Comparison of ENCODE assay signal across 22 mouse cellular contexts in genomic region chr6:118722336-118722735, GRCm38 (mm10).
"Had no signal": no experiment of that assay in that cellular context is flagged by ENCODE, and none has a peak within 500 bp of the region (broad histone marks: within the 10 kb centered on the region; RNA-seq: fewer than 3 reads in every experiment).

No protein-coding gene starts in this region.

- ATAC-seq: hindbrain, postnatal 0 days; intestine, embryonic 16.5 days; liver, embryonic 12.5 days had no signal

- H3K9me3 ChIP-seq: heart, embryonic 10.5 days; heart, embryonic 12.5 days; hindbrain, embryonic 10.5 days; hindbrain, embryonic 12.5 days; hindbrain, embryonic 15.5 days; limb, embryonic 13.5 days; limb, embryonic 15.5 days; liver, embryonic 12.5 days had no signal

- H3K4me2 ChIP-seq: heart, embryonic 12.5 days; hindbrain, embryonic 12.5 days; hindbrain, embryonic 15.5 days; limb, embryonic 13.5 days; limb, embryonic 15.5 days; liver, embryonic 12.5 days had no signal

- DNase-seq: gastrocnemius, adult 2 months; gastrocnemius, postnatal 10 days; gastrocnemius, postnatal 25 days; heart, adult 18-20 months; heart, postnatal 4 days; kidney, adult 11 months; kidney, postnatal 25 days; layer of hippocampus, adult 9-11 months; layer of hippocampus, postnatal 36 days; left cerebral cortex, postnatal 4 days; lung, adult 18-20 months had no signal

- H3K27me3 ChIP-seq: heart, embryonic 12.5 days; hindbrain, embryonic 12.5 days; hindbrain, embryonic 15.5 days; limb, embryonic 13.5 days; limb, embryonic 15.5 days had no signal

- H3K9ac ChIP-seq: heart, embryonic 12.5 days; hindbrain, embryonic 12.5 days; hindbrain, embryonic 15.5 days; limb, embryonic 13.5 days; limb, embryonic 15.5 days; liver, embryonic 12.5 days; liver, embryonic 14.5 days had no signal

- H3K36me3 ChIP-seq: hindbrain, embryonic 10.5 days; hindbrain, embryonic 12.5 days; hindbrain, embryonic 15.5 days; liver, embryonic 12.5 days had no signal

- H3K27ac ChIP-seq: gastrocnemius, adult 2 months; heart, embryonic 10.5 days; hindbrain, embryonic 10.5 days; hindbrain, embryonic 12.5 days; hindbrain, embryonic 15.5 days; hindbrain, postnatal 0 days; limb, embryonic 13.5 days; limb, embryonic 15.5 days; liver, embryonic 12.5 days; liver, embryonic 14.5 days had no signal

- H3K4me1 ChIP-seq: liver, embryonic 12.5 days had no signal

- H3K4me3 ChIP-seq: gastrocnemius, adult 2 months; heart, embryonic 10.5 days; heart, embryonic 12.5 days; hindbrain, embryonic 10.5 days; hindbrain, embryonic 12.5 days; hindbrain, embryonic 15.5 days; limb, embryonic 13.5 days; limb, embryonic 15.5 days; liver, embryonic 12.5 days had no signal
